Mouse (Mus musculus): ENCODE measurements around the gene Dcdc2a.

Dcdc2a gene

DNA sequence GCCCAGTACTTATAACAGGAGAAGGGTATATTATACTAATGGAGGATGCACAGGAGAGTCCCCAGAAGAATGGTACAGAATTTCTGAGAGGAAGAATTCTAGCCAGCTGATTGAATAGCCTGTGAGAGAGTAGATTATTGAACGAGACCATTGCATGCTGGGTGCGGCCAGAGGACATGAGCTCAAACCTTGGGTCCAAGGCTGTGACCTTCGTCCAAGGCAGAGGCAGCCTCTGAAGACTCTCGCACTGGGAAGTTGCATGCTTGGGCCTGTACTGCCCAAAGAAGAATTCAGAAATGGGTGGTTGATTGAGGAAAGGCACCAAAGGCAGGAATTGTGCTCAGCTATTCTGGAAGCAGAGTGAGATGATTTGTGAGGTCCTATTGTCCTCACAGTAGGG is 38.0 kb downstream of the Dcdc2a start:
- in situ Hi-C loops (cut with MboI; ENCODE audit: low sequenced_read_pairs) = no loop called here

DNA sequence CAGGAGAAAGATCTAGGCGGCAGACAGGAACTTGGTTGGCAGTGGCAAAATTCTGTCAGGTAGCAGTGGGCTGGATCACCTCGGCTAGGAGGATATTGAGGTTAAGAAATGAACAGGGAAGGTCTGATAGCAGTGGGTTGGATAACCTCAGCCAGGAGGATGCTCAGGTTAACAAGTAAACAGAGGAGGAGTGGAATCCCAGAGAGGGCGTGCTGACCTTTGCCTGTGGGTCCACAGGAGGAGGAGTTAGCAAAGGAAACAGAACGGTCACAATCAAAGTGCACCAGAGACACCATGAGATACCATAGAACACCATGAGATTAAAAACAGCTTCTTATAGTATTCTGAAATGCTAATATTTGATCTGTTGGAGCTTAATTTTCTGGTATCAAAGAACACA is 38.6 kb downstream of the Dcdc2a start:
- in situ Hi-C loops (cut with MboI; ENCODE audit: low sequenced_read_pairs) = no loop called here

DNA sequence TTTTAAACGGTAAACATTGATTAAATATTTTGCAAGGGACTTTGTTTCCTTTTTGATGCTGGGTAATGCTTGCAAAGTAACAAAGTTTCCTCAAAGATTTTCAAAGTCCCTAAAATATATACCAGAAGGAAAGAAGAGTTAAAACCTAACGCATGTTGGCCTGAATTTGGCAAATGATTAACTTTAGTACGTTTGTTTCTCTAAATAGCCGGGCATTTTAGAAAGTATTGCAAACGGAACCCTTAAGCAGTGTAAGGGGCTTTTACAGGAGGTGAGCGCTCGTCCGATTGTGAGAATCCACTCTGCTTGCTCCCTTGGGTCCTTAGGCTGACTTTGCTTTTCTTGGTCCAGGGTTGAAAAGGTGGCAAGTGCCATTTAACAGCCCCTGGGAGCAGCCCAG is 41.5 kb downstream of the Dcdc2a start:
- in situ Hi-C loops (cut with MboI; ENCODE audit: low sequenced_read_pairs) = no loop called here

DNA sequence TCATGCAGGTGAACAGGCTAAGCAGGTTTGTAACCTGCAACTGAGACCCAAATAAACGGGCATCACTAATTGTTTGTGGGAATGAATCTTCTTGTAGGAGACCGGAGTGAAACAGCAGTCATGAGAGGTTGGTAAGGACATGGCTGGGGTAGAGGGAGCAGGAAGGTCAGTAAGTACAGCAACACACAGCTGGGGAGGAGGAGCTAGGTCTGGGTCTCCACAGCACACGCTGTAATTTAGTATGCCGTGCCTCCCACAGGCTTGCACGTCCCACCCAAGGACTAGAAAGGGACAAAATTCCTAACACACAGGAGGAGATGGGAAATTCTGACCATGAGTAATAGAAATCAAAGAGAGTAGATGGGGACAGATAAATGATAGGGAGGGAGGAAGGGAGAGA is 42.8 kb downstream of the Dcdc2a start:
- in situ Hi-C loops (cut with MboI; ENCODE audit: low sequenced_read_pairs) = no loop called here

DNA sequence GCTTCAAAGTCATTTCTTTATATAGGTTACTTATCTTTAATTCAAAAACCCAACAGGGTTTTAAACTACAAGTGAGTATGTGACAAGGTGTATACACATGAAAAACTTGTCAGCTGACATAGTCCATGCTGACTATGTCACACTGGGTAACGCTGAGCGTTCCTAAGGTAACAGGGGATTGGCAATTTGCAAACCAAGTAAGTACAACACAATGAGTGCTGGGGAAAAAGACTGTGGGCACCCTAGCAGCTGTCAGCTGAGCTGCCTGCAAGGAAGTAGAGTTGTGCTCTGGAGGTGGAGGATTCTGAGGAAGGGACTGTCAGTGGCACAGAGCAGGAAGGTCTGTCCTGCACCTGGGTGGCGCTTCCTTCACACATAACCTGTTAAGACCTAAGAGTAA is 43.7 kb downstream of the Dcdc2a start:
- in situ Hi-C loops (cut with MboI; ENCODE audit: low sequenced_read_pairs) = no loop called here

DNA sequence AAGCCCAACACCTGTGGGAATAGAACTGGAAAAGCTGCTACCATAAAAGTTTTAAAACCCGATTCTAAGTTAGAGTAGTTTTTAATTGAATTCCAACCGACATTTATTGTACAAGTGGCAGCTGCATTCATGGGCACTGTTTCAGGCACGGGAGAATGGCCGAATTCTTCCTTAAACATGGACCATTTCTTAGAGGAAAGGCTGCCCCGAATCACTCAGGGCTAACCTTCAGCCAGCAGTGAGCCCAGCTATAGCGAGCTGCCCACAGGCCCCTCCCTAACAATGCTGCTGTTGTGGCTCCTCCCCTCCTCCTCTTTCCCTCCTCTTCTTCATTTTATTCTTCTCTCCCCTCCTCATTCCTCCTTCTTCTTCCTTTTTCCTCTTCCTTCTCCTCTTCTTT is 44.8 kb downstream of the Dcdc2a start:
- in situ Hi-C loops (cut with MboI; ENCODE audit: low sequenced_read_pairs) = no loop called here

DNA sequence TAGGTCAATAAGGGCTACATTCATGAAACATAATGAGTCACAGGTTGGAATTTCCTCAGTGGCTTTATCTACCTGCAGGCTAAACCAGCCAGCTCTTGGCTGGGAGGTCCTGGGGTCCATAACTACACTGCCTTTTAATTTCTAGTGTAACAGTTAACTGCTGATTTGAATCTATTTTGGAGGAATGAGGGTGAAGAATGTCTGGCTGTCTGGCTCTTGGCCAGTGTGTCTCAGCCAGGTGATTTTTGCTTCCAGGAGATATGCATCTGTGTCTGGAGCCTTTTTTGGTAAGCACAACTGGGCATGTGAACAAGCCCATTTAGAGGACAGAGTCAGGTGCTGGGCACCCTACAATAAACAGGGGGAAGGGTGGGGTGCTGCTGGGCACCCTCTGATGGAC is 49.9 kb downstream of the Dcdc2a start:
- in situ Hi-C loops (cut with MboI; ENCODE audit: low sequenced_read_pairs) = no loop called here

DNA sequence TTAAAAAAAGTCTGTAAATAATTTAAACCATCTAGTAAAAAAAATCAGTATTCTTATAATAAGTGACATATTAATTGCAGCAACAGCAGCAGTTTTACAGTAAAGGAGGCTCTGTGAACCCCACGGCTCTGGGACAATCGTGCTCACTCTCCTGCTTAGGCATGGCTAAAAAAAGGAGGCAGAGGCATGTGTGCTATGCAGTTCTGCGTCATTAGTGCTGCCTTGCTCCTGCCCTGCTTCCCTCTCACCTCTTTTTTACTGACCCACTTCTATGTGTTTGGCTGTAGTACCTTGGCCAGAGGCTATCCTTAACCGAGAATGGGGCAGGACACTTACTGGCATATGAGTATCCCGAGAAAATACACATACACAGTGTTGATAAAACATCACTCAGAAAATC is 50.9 kb downstream of the Dcdc2a start:
- in situ Hi-C loops (cut with MboI; ENCODE audit: low sequenced_read_pairs) = no loop called here

DNA sequence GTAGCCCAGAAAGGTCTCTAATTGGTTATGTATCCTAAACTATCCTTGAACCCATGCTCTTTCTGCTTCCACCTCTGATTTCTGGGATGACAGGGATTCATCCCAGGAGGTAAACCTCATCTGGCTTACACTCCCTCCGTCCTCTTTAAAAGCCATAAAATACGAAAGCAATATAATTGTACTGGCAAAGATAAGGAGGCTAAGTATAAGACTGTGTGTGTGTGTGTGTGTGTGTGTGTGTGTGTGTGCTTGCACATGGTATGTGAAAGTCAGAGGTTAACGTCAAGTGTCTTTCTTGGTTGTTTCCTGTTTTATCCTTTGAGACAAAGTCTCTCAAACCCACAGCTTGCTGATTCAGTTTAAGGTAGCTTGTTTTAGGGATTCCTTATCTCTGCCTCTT is 52.5 kb downstream of the Dcdc2a start:
- in situ Hi-C loops (cut with MboI; ENCODE audit: low sequenced_read_pairs) = no loop called here

DNA sequence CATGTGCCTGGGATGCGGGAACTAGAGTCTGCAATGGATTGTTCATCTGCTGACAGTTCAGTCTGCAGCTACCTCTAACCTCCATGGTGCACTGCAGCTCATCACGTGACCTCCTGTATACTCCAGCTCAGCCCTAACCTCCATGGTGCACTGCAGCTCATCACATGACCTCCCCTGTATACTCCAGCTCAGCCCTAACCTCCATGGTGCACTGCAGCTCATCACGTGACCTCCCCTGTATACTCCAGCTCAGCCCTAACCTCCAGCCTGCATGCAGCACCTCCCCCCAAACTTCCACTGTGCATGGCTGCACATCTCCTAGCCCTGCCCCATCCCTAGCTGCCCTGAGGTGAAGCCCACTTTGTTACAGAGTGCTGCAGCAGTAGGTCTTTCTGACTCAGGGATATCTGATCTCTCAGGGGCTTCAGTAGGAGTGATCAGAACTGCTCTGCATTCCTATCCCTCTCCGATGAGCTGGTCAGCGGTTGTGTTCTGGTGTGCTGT is 54.8 kb downstream of the Dcdc2a start:
- in situ Hi-C loops (cut with MboI; ENCODE audit: low sequenced_read_pairs) = loop anchor here (10.0 kb wide), 1 partner anchor 86 kb away; the partner anchor contains the start of gene Mrs2

DNA sequence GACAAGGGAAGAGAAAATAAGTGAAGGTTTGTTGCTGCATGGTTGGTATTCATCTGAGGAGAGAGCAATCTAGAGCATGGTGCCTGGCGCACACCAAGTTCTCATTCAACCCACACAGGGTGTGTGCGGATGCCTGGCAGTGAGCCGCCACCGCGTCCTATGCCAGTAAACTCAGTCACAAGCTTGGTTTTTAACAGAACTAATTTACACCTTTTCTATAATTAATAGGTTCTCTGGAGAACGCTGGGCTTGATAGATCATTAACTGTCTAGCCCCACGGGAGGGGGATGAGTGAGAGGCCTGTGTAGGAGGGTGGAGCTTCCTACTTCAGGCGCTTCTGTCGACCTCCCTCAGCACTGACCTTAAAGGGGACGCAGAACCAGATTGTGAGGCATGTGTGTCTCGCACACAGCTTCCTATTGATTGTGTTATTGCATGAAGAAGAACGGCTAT is 59.7 kb downstream of the Dcdc2a start:
- in situ Hi-C loops (cut with MboI; ENCODE audit: low sequenced_read_pairs) = loop anchor here (10.0 kb wide), 1 partner anchor 91 kb away; the partner anchor contains the start of gene Mrs2

DNA sequence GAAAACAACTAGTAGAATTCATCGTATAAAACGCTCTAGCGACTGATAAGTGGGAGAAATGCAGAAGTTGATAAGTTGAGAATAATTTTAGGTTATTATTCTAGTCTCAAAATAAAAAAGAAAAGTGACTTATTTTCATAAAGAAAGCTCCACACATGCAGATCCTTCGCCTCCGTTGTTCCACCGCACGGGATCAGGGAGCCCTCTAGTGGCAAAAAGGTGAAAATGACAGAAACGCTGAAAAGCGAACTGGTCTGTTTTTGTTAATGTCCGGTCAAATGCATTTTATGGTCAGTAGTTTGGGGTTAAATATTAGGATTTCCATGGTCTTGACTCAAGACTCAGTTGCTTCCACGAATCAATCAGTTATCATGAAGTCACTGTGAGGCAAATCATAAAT is 60.2 kb downstream of the Dcdc2a start:
- in situ Hi-C loops (cut with MboI; ENCODE audit: low sequenced_read_pairs) = loop anchor here (10.0 kb wide), 1 partner anchor 91 kb away; the partner anchor contains the start of gene Mrs2

DNA sequence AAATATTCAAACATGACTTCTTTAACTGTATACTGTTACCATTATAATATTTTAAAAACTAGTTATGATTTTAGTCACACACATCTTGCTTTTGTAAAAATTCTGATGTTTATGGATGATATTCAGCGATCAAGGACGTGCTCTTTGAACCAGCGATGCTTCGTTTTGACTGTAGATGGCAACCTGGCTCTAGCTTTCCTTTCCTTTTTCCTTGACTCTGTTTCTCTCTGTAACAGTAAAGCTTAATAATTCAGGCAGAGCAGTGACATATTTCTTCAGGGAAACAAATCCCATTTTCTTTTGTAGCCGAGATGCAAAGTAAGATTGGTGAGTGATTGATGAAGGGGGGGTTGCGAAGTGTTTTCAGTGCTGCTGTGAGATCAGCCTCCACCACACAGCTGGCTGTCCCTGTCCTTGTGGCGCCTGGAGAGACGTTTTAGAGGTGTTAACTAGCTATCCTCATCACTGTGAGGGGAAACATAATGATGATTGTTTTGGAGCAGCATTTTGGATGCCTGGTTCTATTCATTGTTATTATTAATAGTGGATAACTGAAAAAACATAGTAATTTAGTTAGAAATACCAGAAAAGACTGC is 67.0 kb downstream of the Dcdc2a start:
- in situ Hi-C loops (cut with MboI; ENCODE audit: low sequenced_read_pairs) = no loop called here

DNA sequence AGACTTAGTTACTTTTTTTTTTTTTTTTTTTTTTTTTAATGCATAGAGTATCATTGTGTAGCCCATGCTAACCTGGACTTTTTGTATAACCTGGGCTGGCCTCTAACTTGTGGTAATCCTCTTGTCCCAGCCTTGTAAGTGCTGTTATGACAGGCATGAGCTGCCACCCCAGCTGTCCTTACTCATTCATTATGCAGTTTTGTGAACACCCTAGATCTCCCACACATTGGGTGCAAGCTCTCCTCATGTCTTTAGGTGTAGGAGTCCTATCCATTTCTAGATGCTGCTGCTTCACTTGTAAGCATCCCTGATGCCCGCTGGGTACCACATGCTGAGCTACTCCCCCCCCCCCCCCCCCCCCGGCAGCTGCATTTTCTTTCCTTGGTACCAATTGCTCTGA is 71.4 kb downstream of the Dcdc2a start:
- in situ Hi-C loops (cut with MboI; ENCODE audit: low sequenced_read_pairs) = no loop called here

DNA sequence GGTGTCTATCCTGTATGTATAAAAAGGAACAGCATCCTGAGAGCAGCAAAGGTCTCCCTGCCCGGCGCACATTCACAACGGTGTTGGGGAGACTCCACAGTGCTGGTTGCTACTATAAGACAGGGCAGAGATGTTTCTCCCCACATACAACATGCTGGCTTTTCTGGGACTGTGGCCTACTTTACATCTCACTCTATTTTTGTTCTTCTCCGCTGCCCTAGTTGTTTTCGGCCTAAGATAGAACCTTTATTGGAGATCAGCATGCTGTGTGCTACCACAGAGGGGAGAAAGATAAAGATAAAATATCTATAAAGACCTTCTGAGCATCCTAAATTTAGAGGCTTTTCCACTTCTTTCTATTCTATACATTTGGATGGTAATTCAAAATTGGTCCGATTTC is 72.0 kb downstream of the Dcdc2a start:
- in situ Hi-C loops (cut with MboI; ENCODE audit: low sequenced_read_pairs) = no loop called here

DNA sequence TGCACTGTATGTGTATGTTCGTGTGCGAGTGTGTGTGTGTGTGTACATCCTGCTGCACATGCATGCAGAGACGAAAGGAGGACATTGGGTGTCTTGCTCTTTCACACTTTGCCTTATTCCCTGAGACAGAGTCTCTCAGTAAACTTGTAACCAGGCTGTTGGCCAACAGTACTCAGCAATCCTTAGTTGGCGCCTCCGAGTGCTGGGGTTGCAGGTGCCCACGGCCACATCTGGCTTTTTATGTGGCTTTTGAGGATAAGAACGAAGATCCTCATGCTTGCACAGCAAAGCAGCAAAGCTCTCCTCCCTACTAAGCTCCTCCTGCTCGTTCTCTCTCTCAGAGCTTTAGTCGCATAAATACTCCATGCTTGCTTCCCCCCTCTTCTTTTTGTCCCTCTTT is 73.0 kb downstream of the Dcdc2a start:
- in situ Hi-C loops (cut with MboI; ENCODE audit: low sequenced_read_pairs) = no loop called here

DNA sequence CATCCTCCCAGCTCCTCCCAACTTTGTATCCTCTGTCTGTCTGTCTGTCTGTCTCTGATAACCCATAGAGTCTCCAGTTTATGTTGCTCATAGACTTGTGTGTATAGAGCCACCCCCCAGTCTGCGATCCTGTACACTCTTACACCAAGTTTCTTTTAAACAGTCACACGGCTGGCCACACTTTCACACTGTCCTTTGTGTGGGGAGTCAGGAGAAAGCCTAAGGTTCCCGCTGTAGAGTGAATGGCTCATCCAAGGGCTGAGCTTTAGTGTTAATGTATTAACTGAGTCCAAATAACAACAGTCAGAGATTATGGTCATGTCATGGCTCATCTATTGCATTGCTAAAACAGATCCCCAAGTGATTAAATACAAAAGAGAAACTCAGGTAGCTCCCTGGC is 87.3 kb downstream of the Dcdc2a start:
- in situ Hi-C loops (cut with MboI; ENCODE audit: low sequenced_read_pairs) = no loop called here

DNA sequence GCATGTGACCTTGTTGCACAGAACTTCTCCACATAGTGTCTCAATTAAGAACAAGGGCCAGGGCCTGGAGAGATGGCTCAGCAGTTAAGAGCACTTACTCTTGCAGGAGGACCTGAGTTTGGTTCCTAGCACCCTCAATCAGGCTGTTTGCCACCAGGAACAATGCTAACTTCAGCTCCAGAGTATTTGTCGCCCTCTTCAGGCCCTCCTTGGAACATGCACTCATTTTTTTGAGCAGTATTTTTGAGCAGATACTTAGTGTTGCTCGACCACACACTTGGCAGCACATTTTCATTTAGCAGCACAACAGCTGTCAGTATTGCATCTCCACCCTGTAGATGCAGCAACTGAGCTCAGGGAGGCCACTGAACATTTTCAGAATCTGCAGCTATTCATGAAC is 88.3 kb downstream of the Dcdc2a start:
- in situ Hi-C loops (cut with MboI; ENCODE audit: low sequenced_read_pairs) = no loop called here

DNA sequence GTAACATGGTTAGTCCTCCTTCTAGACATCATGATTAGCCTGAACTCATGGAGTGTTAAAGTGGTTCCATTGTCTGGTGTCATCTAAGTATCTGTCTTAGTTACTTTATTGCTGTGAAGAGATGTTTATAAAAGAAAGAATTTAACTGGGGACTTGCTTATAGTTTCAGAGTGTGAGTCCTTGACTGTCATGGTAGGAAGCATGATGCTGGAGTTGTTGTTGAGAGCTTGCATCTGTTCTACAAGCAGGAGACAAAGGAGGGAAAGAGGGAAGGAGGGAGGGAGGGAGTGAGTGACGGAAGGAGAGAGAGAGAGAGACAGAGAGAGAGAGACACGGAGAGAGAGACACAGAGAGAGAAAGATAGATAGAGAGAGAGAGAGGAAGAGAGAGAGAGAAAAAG is 90.4 kb downstream of the Dcdc2a start:
- in situ Hi-C loops (cut with MboI; ENCODE audit: low sequenced_read_pairs) = no loop called here

DNA sequence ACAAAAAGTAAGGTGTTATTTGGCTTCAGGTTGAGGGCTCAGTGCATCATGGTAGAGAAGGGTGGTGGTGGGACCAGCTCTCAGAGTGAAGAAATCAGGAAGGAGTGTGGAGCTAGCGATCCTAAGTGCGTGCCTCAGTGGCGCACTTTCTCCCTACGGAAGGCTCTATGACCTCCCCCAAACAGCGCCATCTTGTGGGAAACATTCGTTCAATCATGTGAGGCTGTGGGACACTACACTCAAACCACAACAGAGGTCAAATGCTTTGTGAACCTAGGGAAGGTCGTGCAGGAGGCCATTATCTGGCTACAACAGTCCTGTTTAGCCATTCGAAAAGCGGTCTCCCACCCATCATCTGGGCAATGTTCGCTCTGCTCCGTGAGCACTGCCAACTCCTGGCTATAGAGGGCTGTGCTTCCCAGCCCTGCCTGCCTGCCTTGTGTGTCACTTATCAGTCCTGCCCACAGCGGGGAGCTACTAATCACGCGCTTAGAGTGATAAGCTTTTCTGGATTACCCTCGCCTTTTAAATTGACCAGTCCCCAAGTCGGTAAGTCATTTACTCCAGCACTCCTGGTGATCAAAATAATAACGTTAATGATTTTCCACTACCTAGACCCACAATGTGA is 94.5 kb downstream of the Dcdc2a start:
- in situ Hi-C loops (cut with MboI; ENCODE audit: low sequenced_read_pairs) = no loop called here

DNA sequence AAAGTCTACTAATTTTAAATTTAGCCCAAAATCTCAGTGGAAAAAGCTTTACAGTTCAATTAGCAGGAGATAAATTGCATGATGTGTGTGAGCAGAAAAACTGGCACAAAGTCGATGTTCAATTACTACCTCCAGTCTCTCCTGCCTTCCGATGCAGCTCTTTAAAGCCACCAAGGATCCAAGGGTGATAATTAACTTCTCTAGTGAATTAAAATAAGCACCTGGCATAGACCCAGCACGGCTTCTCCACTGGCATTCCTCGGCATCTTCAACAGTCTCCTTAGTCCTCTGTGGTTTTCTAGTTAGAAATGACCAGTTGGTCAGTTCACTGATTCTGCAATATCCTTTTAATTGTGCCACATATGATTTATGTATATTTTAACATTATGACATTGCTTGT is 95.1 kb downstream of the Dcdc2a start:
- in situ Hi-C loops (cut with MboI; ENCODE audit: low sequenced_read_pairs) = no loop called here

DNA sequence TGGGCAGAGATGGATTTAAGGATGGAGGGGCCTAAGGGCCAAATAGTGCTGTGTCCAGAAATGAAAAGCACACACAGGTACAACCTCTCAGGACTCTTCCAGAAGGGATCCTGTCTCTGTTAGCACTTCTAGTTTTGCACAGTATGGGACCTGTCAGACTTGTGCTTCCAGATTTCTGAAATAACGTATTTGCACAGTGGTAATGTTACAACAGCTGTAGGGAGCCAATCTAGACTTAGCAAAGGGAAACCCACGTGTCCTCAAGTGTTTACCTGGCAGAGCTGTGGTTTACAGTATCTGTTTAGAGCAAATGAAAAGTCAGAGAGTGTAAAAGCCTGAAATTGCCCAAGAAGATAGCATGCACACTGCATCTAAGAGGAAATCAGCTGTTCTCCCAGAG is 104.1 kb downstream of the Dcdc2a start:
- in situ Hi-C loops (cut with MboI; ENCODE audit: low sequenced_read_pairs) = no loop called here

DNA sequence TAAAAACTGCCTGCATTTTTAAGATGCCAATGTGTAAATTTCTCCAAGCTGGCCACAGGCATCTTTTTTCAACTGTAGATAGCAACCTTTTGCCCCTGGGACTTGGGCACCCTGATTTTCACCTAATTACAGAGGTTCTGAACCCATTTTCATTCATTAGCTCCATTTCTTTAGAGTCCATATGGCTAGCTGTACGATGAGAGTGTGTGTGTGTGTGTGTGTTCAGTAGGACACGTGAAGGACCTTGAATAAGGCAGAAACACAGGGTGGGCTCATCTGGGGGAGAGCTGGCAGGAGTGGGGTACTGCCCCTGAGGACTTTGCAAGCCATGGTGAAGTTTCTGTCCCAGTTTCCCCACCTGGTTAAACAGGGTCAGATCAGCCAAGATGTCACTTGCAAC is 105.0 kb downstream of the Dcdc2a start:
- in situ Hi-C loops (cut with MboI; ENCODE audit: low sequenced_read_pairs) = no loop called here
